ENCODE assay signal across 8 mouse cellular contexts in the genomic region with DNA sequence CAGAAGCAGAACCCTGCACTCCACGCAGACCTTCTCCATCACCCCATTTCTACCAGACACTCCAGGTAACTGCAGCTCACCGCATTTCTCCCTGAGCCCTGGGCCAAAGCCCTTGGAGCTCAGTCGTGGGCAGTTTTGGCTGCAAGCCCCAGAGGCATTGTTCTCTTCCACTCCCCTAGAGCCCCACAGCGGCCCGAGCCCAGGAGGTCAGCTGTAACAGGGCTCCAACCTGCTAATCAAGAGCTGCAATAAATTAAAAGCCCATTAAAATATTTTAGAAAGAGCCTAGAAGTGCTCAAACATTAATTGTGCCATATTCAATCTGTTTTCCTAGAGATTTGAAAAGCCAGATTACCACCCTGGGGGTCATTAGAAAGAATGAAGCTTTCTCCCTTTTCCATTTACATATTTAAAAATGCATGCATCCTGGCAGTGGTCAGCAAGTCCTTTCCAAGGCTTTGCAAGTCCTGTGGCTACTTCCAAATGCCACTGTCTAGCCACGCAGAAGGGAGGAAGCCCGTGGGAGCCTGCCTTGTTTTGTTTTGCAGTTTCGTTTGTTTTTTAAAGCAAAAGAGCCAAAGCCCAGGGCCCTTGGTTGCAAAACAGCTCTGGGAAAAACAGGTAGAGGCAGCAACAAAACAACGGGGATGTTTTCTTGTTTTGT.
DNase-seq lines count a peak whose midpoint lies in the region; ATAC-seq and TF ChIP-seq lines count a peak whose summit lies in the region.

No protein-coding gene starts in this region.

- no peak overlapping the region for H3K4me3 ChIP-seq in lung, embryonic 14.5 days (ENCODE audit: low read depth, low read length)
- no peak overlapping the region for H3K4me3 ChIP-seq in forebrain, embryonic 11.5 days (ENCODE audit: low read depth, low read length)
- no peak overlapping the region for H3K4me3 ChIP-seq in intestine, embryonic 16.5 days (ENCODE audit: low read length)
- no peak overlapping the region for H3K4me3 ChIP-seq in midbrain, embryonic 13.5 days (replicated peaks)

- ATAC-seq in lung, embryonic 14.5 days (ENCODE audit: insufficient read depth) = no peak
- ATAC-seq in forebrain, embryonic 11.5 days (replicated peaks; ENCODE audit: low FRiP score) = 0 out of 2 replicates have a peak, but pooled peaks have one; percentile 42
- ATAC-seq in intestine, embryonic 16.5 days = no peak
- ATAC-seq in midbrain, embryonic 13.5 days = no peak

- H3K27ac ChIP-seq in lung, embryonic 14.5 days (ENCODE audit: low read depth) = peak overlapping the region; percentile 61; the same call in 1 of the 2 replicates
- H3K27ac ChIP-seq in forebrain, embryonic 11.5 days (ENCODE audit: low read depth, low read length) = peak overlapping the region; percentile 55
- peak overlapping the region; percentile 24; the same call in 1 of the 2 replicates for H3K27ac ChIP-seq in intestine, embryonic 16.5 days (ENCODE audit: low read length)
- peak overlapping the region; percentile 73 for H3K27ac ChIP-seq in midbrain, embryonic 13.5 days

- no peak overlapping the region for H3K9ac ChIP-seq in lung, embryonic 14.5 days
- H3K9ac ChIP-seq in forebrain, embryonic 11.5 days (ENCODE audit: low read length) = peak overlapping the region; percentile 23; the same call in 1 of the 2 replicates
- peak overlapping the region; percentile 42; the same call in 1 of the 2 replicates for H3K9ac ChIP-seq in intestine, embryonic 16.5 days (ENCODE audit: low read depth, low read length)
- peak overlapping the region; percentile 15; the same call in 1 of the 2 replicates for H3K9ac ChIP-seq in midbrain, embryonic 13.5 days (replicated peaks)

- peak overlapping the region; percentile 12; the same call in 1 of the 2 replicates for H3K4me2 ChIP-seq in lung, embryonic 14.5 days
- no peak overlapping the region for H3K4me2 ChIP-seq in forebrain, embryonic 11.5 days (ENCODE audit: low read depth, low read length, severe bottlenecking)
- H3K4me2 ChIP-seq in intestine, embryonic 16.5 days (ENCODE audit: low read depth, low read length) = no peak overlapping the region
- peak overlapping the region; percentile 22 for H3K4me2 ChIP-seq in midbrain, embryonic 13.5 days (replicated peaks)

- 43% methylated on average over 9 of the region's 9 CpGs for WGBS in lung, embryonic 14.5 days
- WGBS in forebrain, embryonic 11.5 days = 3% methylated on average over 9 of the region's 9 CpGs
- WGBS in intestine, embryonic 16.5 days = 42% methylated on average over 9 of the region's 9 CpGs
- whole genome bisulfite sequencing in midbrain, embryonic 13.5 days = 4% methylated on average over 9 of the region's 9 CpGs

- no peaks in the 10 kb centered on the region for H3K9me3 ChIP-seq in lung, embryonic 14.5 days (ENCODE audit: low read depth, low read length)
- H3K9me3 ChIP-seq in forebrain, embryonic 11.5 days (ENCODE audit: control insufficient read depth, low read length) = no peaks in the 10 kb centered on the region
- no peaks in the 10 kb centered on the region for H3K9me3 ChIP-seq in intestine, embryonic 16.5 days (ENCODE audit: control insufficient read depth, low read length)
- no peaks in the 10 kb centered on the region for H3K9me3 ChIP-seq in midbrain, embryonic 13.5 days

- H3K27me3 ChIP-seq in lung, embryonic 14.5 days (ENCODE audit: insufficient read depth, low read length) = no peaks in the 10 kb centered on the region
- no peaks in the 10 kb centered on the region for H3K27me3 ChIP-seq in forebrain, embryonic 11.5 days (ENCODE audit: control insufficient read depth, insufficient read depth, low read length)
- no peaks in the 10 kb centered on the region for H3K27me3 ChIP-seq in intestine, embryonic 16.5 days (replicated peaks; ENCODE audit: control insufficient read depth, insufficient read depth, low read length)
- H3K27me3 ChIP-seq in midbrain, embryonic 13.5 days = no peaks in the 10 kb centered on the region

- TF ChIP-seq CTCF in lung, embryonic 14.5 days (IDR thresholded peaks at IDR 0.05; ENCODE audit: low read depth) = no peak

- no peak for DNase-seq in lung, embryonic 14.5 days
- no peak for DNase-seq in lung, postnatal 14 days
- DNase-seq in forebrain, embryonic 11.5 days (ENCODE audit: low spot score) = peak; percentile 56
- no peak for DNase-seq in urinary bladder, postnatal 36 days (ENCODE audit: low spot score in 2 of 2)
- no peak for DNase-seq in urinary bladder, postnatal 10 days (ENCODE audit: low spot score)
- no peak for DNase-seq in urinary bladder, adult 18-20 months (ENCODE audit: low spot score in 2 of 2)

- H3K36me3 ChIP-seq in lung, embryonic 14.5 days (ENCODE audit: insufficient read depth) = no peaks in the 10 kb centered on the region
- H3K36me3 ChIP-seq in forebrain, embryonic 11.5 days (ENCODE audit: control insufficient read depth, insufficient read depth, low read length) = no peaks in the 10 kb centered on the region; the same call in 1 of the 2 replicates
- no peaks in the 10 kb centered on the region for H3K36me3 ChIP-seq in intestine, embryonic 16.5 days (ENCODE audit: control insufficient read depth, insufficient read depth, low read length)
- peaks cover 6% of the 10 kb centered on the region; the same call in 1 of the 2 replicates for H3K36me3 ChIP-seq in midbrain, embryonic 13.5 days

- H3K4me1 ChIP-seq in lung, embryonic 14.5 days (ENCODE audit: insufficient read depth) = peaks cover 9% of the 10 kb centered on the region; the same call in 1 of the 2 replicates
- H3K4me1 ChIP-seq in forebrain, embryonic 11.5 days (replicated peaks; ENCODE audit: control insufficient read depth, insufficient read depth, low read length) = peaks cover 23% of the 10 kb centered on the region
- peaks cover 7% of the 10 kb centered on the region; the same call in 1 of the 2 replicates for H3K4me1 ChIP-seq in intestine, embryonic 16.5 days (ENCODE audit: control insufficient read depth, insufficient read depth, low read length)
- H3K4me1 ChIP-seq in midbrain, embryonic 13.5 days (replicated peaks) = peaks cover 37% of the 10 kb centered on the region

Comparison
In these comparisons a context has a peak if more than half of its experiments do, and no peak if none do; other contexts are left out.
1. H3K4me2 ChIP-seq: peak in lung, embryonic 14.5 days (single experiment) and midbrain, embryonic 13.5 days (single experiment); none in forebrain, embryonic 11.5 days (single experiment) and intestine, embryonic 16.5 days (single experiment).
2. Peak in every context shown above with its lines, with median percentiles within 50 percentile points of each other: H3K27ac ChIP-seq.